Mouse (Mus musculus): Measurements from ENCODE around the gene Itgad. TPM values are rescaled to one million over a fixed set of nuclear protein-coding genes. Genes with fewer than 3 reads are reported as not detected.

Gene Itgad
- polyA plus RNA-seq, 1 experiment, result 0.13 TPM

DNA sequence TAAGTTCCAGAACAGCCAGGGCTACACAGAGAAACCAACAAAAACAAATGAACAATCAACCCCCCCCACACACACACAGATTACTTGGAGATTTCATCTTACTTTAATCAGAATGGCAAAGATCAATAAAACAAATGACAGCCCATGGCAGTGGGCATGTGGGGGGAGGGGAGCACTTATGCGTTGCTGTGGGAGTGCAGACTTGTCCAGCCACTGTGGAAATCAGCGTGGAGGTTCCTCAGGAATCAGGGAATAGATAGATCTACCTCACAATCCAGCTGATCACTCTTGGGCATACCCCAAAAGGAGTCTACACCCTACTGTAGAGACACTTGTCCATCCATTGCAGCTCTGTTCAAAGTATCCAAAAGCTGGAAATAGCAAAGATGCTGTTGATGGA is 100.8 kb downstream of the Itgad start:
- H3K4me2 ChIP-seq (ENCODE audit: low read depth), result no peak overlapping the region
- peaks cover 24% of the 10 kb centered on the region for H3K36me3 ChIP-seq (ENCODE audit: control insufficient read depth, insufficient read depth)
- no peaks in the 10 kb centered on the region for H3K27me3 ChIP-seq (ENCODE audit: control insufficient read depth, insufficient read depth, insufficient read length)
- TF ChIP-seq POLR2AphosphoS2 (IDR thresholded peaks at IDR 0.05; ENCODE audit: insufficient read length, low read depth) (peak; percentile 79), TCF12 (IDR thresholded peaks at IDR 0.05; ENCODE audit: insufficient read depth, poor library complexity, severe bottlenecking) (no peak)
- H3ac ChIP-seq (ENCODE audit: control insufficient read depth, insufficient read length), result no peak overlapping the region
- H3K4me3 ChIP-seq, result no peak overlapping the region
- no peaks in the 10 kb centered on the region for H3K79me2 ChIP-seq (ENCODE audit: control insufficient read depth, insufficient read depth)

GRCm38 (mm10) chr7:128255757-128256156 is 101.6 kb downstream of the Itgad start:
- Histone ChIP-seq H3K4me2 (ENCODE audit: low read depth) (no peak overlapping the region), H3K36me3 (ENCODE audit: control insufficient read depth, insufficient read depth) (peaks cover 21% of the 10 kb centered on the region), H3K27me3 (ENCODE audit: control insufficient read depth, insufficient read depth, insufficient read length) (no peaks in the 10 kb centered on the region), H3ac (ENCODE audit: control insufficient read depth, insufficient read length) (no peak overlapping the region), H3K79me2 (ENCODE audit: control insufficient read depth, insufficient read depth) (no peaks in the 10 kb centered on the region), H3K4me3 (no peak overlapping the region)
- TF ChIP-seq TCF3 (IDR thresholded peaks at IDR 0.05; ENCODE audit: insufficient read length, low read depth), result no peak
- TF ChIP-seq POLR2AphosphoS2 (IDR thresholded peaks at IDR 0.05; ENCODE audit: insufficient read length, low read depth), result peak; percentile 60
- TF ChIP-seq MYOG (IDR thresholded peaks at IDR 0.05; ENCODE audit: control insufficient read depth in 1 of 3, insufficient read depth in 1 of 3, insufficient read length in 2 of 3, low read depth in 2 of 3), result no peak
- no peak for TF ChIP-seq CEBPB (IDR thresholded peaks at IDR 0.05; ENCODE audit: insufficient read depth, poor library complexity, severe bottlenecking)
- no peak for TF ChIP-seq USF1 (IDR thresholded peaks at IDR 0.05; ENCODE audit: low read depth)

DNA sequence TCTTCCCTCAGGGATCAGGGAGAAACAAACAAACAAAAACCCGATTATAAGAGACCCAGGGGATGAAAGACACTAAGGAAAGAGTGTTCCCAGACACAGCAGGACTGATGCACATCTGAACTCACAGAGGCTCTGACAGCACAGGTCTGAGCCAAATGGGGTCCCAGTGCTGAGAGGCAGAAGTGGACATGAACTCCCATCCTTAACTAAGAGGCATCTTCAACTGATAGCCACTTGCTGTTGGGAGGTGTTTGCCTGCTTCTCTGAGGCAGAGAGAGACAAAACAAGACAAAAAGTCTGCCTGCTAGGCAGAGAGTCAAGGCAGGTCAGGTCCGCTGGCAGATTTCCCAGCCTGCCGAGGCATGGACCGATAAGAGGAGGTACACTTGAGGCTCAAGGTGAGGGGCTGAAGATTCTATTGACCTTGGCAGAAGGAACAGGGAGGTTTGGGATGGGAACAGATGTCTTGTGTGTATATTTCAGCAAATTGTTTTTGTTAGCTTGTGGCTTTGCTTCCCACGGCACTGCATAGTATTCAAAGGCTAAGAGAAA is 102.7 kb downstream of the Itgad start:
- H3K4me3 ChIP-seq, result no peak overlapping the region
- no peaks in the 10 kb centered on the region for H3K27me3 ChIP-seq (ENCODE audit: control insufficient read depth, insufficient read depth, insufficient read length)
- H3K36me3 ChIP-seq (ENCODE audit: control insufficient read depth, insufficient read depth), result peaks cover 16% of the 10 kb centered on the region
- peak overlapping the region; percentile 25 for H3K4me2 ChIP-seq (ENCODE audit: low read depth)
- TF ChIP-seq SRF (IDR thresholded peaks at IDR 0.05; ENCODE audit: control insufficient read depth, insufficient read length, low read depth), result no peak
- no peak for TF ChIP-seq MYOD1 (IDR thresholded peaks at IDR 0.05; ENCODE audit: control insufficient read depth in 1 of 3, insufficient read length in 2 of 3, low read depth in 2 of 3)
- TF ChIP-seq TCF12 (IDR thresholded peaks at IDR 0.05; ENCODE audit: insufficient read depth, poor library complexity, severe bottlenecking), result no peak
- TF ChIP-seq CEBPB (IDR thresholded peaks at IDR 0.05; ENCODE audit: insufficient read depth, poor library complexity, severe bottlenecking), result no peak
- TF ChIP-seq MAX (IDR thresholded peaks at IDR 0.05; ENCODE audit: low read depth), result no peak
- TF ChIP-seq MYOG (IDR thresholded peaks at IDR 0.05; ENCODE audit: control insufficient read depth in 1 of 3, insufficient read depth in 1 of 3, insufficient read length in 2 of 3, low read depth in 2 of 3), result no peak
- no peak for TF ChIP-seq E2F4 (IDR thresholded peaks at IDR 0.05; ENCODE audit: insufficient read depth)
- no peak for TF ChIP-seq POLR2AphosphoS2 (IDR thresholded peaks at IDR 0.05; ENCODE audit: insufficient read length, low read depth)
- no peak for TF ChIP-seq TCF3 (IDR thresholded peaks at IDR 0.05; ENCODE audit: insufficient read length, low read depth)
- no peak for TF ChIP-seq POLR2A (IDR thresholded peaks at IDR 0.05; ENCODE audit: insufficient read length, low read depth)
- TF ChIP-seq USF1 (IDR thresholded peaks at IDR 0.05; ENCODE audit: low read depth), result no peak
- no peak for TF ChIP-seq REST (IDR thresholded peaks at IDR 0.05; ENCODE audit: insufficient read depth, insufficient read length)
- H3K79me2 ChIP-seq (ENCODE audit: control insufficient read depth, insufficient read depth), result no peaks in the 10 kb centered on the region
- H3ac ChIP-seq (ENCODE audit: control insufficient read depth, insufficient read length), result no peak overlapping the region

GRCm38 (mm10) chr7:128265411-128265810 is 111.2 kb downstream of the Itgad start, which contains the start of gene Slc5a2:
TSS of gene Slc5a2 (plus strand) at chr7:128265657.
- no peaks in the 10 kb centered on the region for H3K36me3 ChIP-seq (ENCODE audit: control insufficient read depth, insufficient read depth)
- no peak within 1 kb of the TSS for H3K4me2 ChIP-seq (ENCODE audit: low read depth)
- H3K4me3 ChIP-seq, result no peak within 1 kb of the TSS
- TF ChIP-seq E2F4 (IDR thresholded peaks at IDR 0.05; ENCODE audit: insufficient read depth), result no peak
- H3ac ChIP-seq (ENCODE audit: control insufficient read depth, insufficient read length), result no peak within 1 kb of the TSS
- no peaks in the 10 kb centered on the region for H3K79me2 ChIP-seq (ENCODE audit: control insufficient read depth, insufficient read depth)
- no peaks in the 10 kb centered on the region for H3K27me3 ChIP-seq (ENCODE audit: control insufficient read depth, insufficient read depth, insufficient read length)

- Histone ChIP-seq H3K79me2 (ENCODE audit: control insufficient read depth, insufficient read depth) (no peaks in the 10 kb centered on the region), H3K27me3 (ENCODE audit: control insufficient read depth, insufficient read depth, insufficient read length) (no peaks in the 10 kb centered on the region)
Measured at GRCm38 (mm10) chr7:128266056-128266455, 111.9 kb downstream of the Itgad start.

More at GRCm38 (mm10) chr7:128266056-128266455, 111.9 kb downstream of the Itgad start:
- no peak overlapping the region for H3ac ChIP-seq (ENCODE audit: control insufficient read depth, insufficient read length)
- H3K4me2 ChIP-seq (ENCODE audit: low read depth), result no peak overlapping the region
- no peaks in the 10 kb centered on the region for H3K36me3 ChIP-seq (ENCODE audit: control insufficient read depth, insufficient read depth)
- TF ChIP-seq MAX (IDR thresholded peaks at IDR 0.05; ENCODE audit: low read depth) (no peak), TCF12 (IDR thresholded peaks at IDR 0.05; ENCODE audit: insufficient read depth, poor library complexity, severe bottlenecking) (no peak), SRF (IDR thresholded peaks at IDR 0.05; ENCODE audit: control insufficient read depth, insufficient read length, low read depth) (no peak), CEBPB (IDR thresholded peaks at IDR 0.05; ENCODE audit: insufficient read depth, poor library complexity, severe bottlenecking) (no peak), E2F4 (IDR thresholded peaks at IDR 0.05; ENCODE audit: insufficient read depth) (no peak), MYOD1 (IDR thresholded peaks at IDR 0.05; ENCODE audit: control insufficient read depth in 1 of 3, insufficient read length in 2 of 3, low read depth in 2 of 3) (no peak), USF1 (IDR thresholded peaks at IDR 0.05; ENCODE audit: low read depth) (no peak), MYOG (IDR thresholded peaks at IDR 0.05; ENCODE audit: control insufficient read depth in 1 of 3, insufficient read depth in 1 of 3, insufficient read length in 2 of 3, low read depth in 2 of 3) (no peak), POLR2A (IDR thresholded peaks at IDR 0.05; ENCODE audit: insufficient read length, low read depth) (no peak), REST (IDR thresholded peaks at IDR 0.05; ENCODE audit: insufficient read depth, insufficient read length) (no peak), TCF3 (IDR thresholded peaks at IDR 0.05; ENCODE audit: insufficient read length, low read depth) (no peak), POLR2AphosphoS2 (IDR thresholded peaks at IDR 0.05; ENCODE audit: insufficient read length, low read depth) (no peak)
- no peak overlapping the region for H3K4me3 ChIP-seq
